Mouse (Mus musculus) lung, postnatal 0 days (tissue): Measurements from ENCODE around the gene 0610037L13Rik.

Experiments
- CTCF ChIP-seq: IDR thresholded peaks from 2 replicates; pipeline ENCODE4 v1.5.1; 2016; ENCODE audit warnings: antibody characterized with exemption, mild to moderate bottlenecking
- EP300 ChIP-seq: IDR thresholded peaks from 2 replicates; pipeline ENCODE4 v1.6.1; 2016; ENCODE audit warnings: antibody characterized with exemption, mild to moderate bottlenecking, control low read depth

- TF ChIP-seq CTCF (no peak), EP300 (no peak)
These were observed 30.7 kb downstream of the 0610037L13Rik start for GRCm38 (mm10) chr4:107920336-107920735.
